Mouse (Mus musculus) hematopoietic stem cell, adult 5-6 weeks (primary cell): ENCODE measurements at regions not wholly inside any gene's neighbourhood (a gene's known extent, or its start where the extent isn't known, plus 50 kb on each side); places are given as distances from the start of the nearest gene placed in this dataset.

Experiments used
- ATAC-seq, 2 experiments: fragments of 125-278 bp in 1 of 2; replicated peaks in 1 of 2; 2 replicates each; pipeline ENCODE4 v1.8.0; 2016 to 2017; ENCODE audit warnings: inconsistent platforms in 2 of 2, mild to moderate bottlenecking in 2 of 2, moderate number of reproducible peaks in 2 of 2, low read depth in 1 of 2, moderate TSS enrichment in 1 of 2; ENCODE audit not compliant: low FRiP score in 2 of 2, poor library complexity in 2 of 2, severe bottlenecking in 2 of 2, insufficient read depth in 1 of 2, low TSS enrichment in 1 of 2

DNA sequence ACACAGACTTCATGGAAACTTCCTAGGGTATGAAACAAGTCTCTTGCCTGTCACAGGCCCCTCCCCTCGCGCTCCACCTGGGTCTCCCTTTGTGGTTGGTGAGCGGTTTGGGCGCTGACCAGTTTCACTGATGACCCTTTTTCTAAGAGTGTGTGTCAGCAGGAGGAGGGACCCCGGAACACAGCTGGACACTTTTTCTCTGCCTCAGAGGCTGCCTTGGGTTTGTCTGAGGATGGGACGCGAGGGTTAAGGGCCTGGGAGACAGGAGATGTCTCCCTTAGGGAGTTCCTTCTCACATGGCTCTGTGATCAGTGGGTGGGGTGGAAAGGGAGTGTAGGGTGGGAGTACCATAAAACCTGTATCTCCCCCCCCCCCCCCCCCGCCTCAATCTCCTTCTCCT lies 115.8 kb upstream of the Haao start:
- ATAC-seq = no peak

DNA sequence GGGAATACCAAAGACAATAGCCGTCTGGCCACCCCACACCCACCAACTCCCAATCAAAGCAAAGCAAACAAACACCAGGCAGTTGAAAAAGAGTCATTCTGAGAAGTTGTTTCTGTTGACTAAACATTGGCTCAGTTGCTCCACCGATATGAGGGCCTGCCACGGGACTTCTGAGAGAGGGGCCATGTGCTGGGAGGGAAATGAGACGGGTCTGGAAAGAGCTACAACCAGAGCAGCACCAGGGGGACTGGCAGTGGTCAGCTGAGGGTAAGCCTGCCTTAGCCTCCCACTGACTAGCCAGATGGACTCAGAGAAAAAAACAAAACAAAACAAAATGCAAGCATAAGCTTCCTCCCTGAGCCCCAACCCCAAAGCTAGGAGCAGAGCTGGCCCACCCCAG lies 115.1 kb upstream of the Haao start:
- ATAC-seq = no peak

DNA sequence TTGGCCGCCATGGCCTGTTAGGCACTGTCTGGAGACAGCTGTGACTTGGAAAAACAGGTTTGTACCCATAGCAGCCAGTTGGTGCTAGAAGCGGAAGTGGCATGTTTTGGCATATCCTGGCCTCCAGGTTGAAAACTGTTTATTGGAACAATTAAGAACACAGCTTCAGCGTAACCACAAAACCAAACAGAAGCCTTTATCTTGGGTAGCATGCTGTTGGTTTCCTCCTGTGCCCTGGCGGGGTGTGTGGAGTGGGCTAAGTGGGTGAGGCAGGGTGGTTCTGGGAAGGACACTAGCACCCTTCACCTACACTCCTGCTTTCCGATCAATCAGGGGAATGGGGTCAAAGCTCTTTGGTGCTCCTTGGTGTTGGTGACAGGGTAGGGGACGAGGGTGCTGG lies 114.4 kb upstream of the Haao start:
- ATAC-seq = peak; percentile 82 to 90

DNA sequence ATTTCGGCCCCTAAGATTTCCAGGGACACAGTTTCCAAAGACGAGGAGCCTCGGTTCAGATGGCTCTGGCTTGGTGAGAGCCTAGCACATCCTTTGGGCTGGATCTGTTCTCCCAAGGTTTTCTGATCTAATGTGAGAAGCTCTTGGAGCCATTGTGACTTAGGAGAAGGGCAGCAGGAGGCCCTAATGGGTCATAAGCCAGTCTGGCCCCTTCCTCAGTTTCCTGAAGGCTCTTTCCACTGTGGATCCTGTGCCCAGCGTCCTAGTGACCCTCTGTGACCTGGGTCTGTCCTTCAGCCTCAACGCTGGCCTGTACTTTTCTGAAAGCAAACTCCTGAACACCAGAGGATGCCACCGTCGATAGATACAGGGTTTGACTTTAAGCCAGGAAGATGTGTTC lies 113.1 kb upstream of the Haao start:
- no peak for ATAC-seq

DNA sequence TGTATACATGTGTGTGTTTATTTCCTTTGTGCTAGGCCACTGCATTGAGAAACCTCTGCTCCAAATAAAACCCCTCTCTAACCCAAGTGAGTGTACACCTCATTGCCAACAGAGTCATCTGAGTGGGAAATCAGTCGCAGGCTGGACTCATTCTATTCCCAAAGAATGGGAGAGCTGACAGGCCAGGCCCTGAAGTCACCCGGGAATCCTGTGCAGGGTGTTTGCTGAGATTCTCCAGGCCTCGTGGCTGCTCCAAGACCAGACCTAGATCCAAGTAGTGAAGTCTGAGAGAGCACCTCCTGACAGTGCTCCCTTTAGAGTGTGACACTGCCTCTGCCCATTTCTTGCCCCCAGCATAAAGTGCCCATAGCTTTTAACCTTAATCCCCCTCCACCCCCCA lies 112.4 kb upstream of the Haao start:
- ATAC-seq = no peak

DNA sequence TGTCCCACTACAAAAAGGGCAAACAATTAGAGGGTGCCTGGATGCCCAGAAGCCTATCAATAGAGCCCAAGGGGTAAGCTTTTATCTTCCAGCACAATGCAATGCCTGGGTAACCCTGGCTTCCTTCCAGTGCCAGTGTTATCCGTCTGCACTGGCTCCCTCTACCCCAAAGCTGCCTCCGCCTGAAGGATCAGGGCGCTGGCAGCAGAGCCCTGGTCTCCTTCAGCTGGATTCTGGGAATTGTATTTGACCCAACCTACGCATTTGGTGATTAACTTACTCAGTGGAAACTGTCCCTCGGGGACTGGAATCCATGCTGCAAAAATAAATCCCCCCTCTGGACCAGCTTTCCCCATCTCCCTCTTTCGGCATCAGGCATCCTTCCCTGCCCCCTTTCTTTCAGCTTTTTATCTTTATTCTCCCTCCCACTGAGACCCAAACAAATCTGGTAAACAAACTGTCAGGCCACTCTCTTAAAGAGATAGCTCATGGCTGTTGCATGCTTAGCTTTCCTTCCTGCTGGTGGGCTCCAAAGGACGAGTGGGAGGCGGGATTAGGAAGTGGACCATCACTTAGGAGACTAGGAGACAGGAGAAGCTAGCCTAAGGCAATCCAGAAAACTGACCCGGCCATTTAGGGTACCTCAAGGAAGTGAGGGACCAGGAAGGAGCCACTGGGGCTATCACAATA lies 111.5 kb upstream of the Haao start:
- no peak for ATAC-seq

DNA sequence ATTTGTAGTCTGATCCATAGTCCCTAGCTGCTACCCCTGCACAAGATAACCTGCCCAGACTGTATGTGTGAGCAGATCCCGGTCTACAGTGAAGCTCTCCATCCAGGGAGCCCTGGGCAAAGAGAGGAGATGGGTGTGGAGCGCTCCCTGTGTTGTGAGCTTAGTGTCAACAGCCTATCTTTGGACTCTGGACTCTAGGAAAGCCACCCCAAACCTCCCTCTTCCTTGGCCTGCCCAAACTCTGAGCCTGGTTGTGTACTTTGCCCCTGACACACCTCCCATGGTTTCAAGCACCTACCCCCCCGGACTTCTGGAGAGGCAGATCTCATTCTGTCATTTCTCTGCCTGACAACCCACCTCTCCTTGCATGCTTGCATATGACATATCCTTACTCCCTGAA lies 110.9 kb upstream of the Haao start:
- ATAC-seq = no peak

DNA sequence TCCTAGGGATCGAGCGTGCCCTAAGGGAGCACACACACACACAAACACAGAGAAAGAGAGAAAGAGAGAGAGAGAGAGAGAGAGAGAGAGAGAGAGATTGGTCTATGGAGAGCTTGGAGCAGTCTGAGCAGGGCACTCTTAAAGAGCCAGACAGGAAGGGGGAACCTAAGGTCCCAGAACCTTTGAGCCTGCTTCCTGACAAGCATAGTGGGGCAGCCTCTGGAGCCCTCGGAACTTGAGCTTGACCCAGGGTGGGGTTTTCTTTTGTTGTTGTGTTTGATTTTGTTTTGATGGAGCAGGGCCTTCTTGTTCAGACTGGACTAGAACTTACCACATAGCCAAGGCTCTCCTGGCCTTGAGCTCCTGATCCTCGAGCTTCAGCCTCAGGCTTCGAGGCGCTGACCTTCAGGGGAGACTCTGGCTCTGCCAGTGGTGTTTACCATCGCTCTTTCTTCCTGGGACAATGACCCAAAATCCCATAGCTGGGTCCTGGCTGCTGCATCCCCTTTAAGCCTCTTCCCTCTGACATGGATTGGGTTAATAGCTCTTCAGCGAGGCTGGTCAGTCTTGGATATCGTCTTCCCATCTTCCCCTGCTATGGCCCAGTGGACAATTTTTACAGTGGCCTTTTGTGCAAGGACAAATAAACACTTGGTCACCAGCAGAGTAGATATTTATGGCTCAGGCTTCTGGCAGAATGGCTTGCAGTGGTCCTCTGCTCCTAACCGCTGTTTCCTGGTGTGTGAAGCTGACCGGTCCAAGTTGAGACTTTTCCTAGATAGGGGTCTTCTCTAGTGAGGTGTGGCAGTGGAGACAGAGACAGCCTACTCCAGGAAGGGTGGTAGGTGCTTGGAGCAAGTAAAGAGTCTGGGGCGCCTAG lies 110.1 kb upstream of the Haao start:
- ATAC-seq = no peak

DNA sequence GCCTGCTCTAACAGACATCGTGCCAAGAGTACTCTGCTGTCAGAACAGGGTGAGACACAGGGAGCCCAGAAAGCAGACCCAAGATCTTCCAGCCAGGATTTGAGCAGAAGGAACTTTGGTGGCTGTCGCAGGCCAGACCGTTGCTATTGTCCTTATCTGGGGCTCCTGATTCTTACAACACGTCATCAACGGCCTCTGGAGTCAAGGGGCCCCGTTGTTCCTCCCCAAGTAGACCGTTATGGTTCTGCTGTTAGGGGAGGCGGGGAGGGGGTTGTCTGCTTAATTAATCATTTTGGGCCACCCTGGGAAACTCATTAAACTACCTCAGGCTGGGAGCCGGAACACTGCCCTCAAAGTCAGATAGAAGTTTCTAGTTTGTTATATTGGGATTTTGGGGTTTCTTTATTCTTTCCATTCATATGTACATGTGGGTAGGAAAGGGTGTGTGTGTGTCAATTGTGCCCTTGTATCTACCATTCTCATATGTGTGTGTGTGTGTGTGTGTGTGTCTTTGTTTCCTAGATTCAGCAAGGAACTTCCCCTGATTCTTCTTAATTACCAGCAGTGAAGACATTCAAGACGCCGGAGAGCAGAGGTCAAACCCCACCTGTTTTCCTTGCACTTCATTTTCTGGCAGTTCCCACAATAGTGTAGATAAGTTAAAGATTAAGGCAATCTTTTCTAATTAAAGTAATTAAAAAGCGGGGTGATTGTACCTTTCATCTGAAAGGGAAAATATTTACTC lies 109.2 kb upstream of the Haao start:
- ATAC-seq = peak; percentile 40 to 52

DNA sequence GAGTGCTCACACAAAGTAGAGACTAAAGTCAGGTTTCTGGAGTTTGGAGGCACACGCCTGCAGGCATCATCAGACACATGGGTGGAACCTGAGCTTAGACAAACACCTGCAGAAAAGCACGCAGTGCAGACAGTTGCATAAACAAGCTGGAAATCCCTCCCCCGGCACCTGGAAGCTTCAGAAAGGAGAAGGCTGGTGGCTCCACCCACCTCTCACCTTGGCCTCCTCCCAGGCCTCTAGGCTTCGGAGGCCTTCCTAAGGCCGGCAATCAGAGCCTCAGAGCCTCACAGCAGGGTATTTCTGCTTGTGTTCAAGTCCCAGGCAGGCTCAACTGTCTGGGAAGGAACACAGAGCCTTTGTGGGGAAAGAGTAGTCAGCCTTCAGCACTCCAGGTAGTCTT lies 108.2 kb upstream of the Haao start:
- ATAC-seq = no peak

DNA sequence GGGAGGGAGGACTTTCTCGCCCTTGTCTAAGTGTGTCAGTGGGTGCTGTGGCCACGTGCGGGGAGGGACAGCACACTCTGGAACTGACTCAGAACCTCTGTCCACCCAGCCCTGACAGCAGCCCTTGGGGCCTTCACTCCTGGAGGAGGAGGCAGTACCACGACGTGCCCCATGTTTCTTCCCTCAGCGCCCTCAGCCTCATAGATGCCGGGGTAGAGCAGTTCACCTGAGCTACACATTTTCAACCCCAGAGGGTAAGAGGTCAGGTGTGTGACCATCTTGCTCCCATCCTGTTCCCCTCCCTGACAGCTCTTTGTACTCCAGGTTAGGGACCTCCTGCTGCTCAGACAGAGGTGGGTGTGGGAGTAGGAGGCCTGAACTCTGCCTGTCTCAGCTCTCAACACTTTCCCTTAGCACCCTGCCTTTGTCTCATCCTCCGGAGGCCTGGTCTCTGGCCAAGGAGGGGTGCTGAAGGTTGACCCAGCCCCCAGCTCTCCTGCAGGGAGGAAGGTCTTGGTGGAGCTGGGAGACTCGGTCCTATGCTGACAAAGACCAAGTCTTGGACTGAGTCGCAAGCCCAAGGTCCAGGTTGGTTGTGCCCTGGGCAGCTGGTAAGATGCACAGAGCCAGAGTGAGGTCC lies 107.4 kb upstream of the Haao start:
- no peak for ATAC-seq

DNA sequence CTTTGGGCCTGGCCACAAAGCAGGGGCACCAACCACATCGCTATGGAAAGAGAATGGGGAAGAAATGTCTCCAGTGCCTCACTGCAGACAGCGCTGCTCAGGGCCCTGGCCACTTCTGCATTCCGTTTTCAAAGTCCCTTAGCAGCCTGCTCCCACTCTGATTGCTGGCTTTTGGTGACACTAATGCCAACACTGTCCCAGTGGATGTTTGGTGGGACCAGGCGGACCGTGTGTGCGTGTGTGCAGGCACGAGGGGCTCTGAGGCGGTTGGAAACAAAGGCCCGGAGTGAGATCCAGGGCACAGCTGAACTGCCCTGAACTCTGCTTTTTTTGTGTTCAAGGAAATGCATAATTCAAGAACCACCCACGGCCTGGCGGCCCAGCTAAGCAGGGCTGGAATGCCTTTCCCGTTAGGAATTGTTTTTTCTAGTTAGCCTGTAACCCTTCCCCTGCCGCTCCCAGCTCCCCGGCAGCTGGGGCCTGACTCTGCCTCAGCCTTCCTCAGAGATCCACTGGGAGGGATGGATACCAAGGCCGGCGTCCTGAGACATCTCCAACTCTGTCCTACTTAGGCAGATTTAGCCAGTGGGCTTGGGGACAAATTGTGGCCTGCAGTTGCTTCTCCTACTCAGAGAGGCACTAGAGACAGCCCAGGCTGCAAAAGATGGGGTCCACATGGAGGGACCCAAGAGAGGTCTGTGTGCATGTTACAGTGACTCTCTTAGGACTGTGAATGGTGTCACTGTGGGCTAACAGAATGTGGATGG lies 106.7 kb upstream of the Haao start:
- peak; percentile 54 to 65 for ATAC-seq

DNA sequence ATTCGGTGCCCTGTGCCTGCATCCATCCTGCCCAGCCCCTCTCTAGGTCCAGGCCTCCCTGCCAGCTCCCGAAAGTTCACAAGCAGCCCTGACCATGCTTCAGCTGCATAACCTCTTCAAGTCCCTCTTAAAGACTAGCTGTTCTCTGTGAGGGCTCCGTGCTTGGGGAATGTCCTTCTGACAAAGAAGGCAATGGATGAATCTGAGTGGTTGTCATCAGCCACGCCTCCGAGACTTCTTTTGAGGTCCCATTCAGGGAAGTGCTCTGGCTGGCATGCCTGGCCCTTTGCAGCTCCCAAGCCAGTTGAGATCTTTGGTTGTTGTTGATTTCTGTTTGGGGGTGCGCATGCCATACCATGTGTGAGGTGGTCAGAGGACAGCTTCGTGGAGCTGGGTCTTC lies 105.9 kb upstream of the Haao start:
- ATAC-seq = no peak

DNA sequence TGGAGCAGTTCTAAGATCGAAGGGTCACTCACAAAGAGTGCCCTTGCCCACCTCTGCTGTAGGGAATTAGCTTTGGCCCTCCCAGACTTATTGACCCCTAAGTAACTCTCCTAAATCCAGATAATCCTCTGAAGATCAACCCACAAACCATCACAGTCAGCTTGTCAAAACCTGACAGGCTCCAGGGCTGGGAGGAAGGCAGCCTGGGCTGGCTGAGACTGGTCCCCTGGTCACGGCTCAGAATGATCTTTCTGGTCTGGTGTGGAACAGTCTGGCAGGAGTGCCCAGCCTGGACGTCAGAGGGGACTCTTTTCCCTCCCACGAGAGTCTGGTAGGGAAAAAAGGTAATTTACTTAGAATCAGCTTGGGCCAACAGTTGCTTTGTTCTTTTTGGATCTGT lies 99.0 kb upstream of the Haao start:
- ATAC-seq = no peak

DNA sequence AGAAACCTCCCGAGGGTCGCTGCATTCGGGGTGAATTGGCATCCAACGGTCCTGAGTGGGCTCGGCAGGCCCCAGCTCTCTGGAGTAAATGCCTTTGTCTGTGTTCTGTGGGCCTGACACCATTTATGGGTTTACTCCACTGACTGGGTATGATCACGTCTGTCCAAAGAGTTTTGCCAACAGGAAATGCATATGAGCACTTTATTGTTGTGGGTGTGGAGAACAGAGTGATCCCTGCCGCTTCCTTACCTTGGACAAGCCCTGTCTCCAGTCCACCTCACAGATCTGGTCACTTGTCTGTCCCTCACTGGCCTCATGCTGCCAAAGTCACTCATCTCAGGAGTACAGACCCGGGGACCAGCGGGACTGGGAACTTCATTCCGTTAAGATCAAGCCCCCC lies 91.6 kb upstream of the Haao start:
- ATAC-seq = no peak

DNA sequence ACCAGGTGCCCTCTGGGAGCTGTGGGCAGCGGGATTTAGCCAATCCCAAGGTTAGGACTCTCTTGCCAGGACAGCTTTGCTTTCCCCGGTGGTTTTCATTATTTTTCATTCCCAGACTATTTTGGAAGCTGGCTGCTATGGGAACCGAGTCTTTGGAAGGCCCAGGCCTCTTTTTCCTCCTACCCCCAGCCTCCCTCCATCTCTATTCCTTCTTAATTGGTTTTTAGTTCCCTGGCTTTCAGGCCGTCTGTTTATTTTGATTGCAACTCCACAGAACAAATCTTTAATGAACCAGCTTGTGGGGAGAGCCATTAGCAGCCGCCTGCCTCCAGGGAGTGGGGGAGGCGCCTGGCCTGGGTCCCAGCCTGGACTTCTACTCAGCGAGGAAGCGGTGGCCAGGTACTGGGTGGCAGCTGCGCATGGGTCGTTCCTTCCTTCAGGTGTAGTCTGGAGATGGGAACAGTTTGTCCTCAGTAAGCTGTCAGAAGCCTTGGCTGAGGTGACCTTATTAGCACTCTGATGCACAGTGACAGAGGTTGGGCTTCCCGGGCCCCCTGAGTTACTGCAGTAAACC lies 91.0 kb upstream of the Haao start:
- no peak for ATAC-seq

DNA sequence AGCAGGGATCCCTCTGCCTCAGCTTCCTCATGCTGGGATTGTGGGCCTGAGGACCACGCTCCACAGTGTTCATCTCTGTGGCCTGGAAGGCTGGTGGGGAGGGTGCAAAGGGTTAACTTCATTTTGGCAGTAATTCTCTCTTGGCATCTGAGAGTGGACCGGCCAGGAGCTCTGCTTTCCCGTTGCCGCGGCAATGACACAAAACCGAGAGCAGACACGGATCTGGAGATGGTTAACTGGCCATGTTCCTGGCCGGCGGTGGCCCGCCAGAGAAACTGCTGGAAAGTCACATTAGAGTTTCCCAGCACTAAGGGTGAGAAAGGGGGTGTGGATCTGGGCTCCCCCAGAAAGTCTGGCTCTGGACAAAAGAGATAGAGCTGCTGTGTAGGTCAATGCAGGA lies 89.8 kb upstream of the Haao start:
- no peak for ATAC-seq
